Comparison of ENCODE assay signal across 21 mouse cellular contexts in genomic region chr11:8275203-8275602, GRCm38 (mm10).
DNase-seq lines count a peak whose midpoint lies in the region; ATAC-seq and TF ChIP-seq lines count a peak whose summit lies in the region.
"Had no signal": no experiment of that assay in that cellular context is flagged by ENCODE, and none has a peak within 500 bp of the region (broad histone marks: within the 10 kb centered on the region; RNA-seq: fewer than 3 reads in every experiment).

No protein-coding gene starts in this region.

- no peaks in the 10 kb centered on the region for H3K27me3 ChIP-seq in embryonic facial prominence, embryonic 14.5 days (replicated peaks; ENCODE audit: control insufficient read depth, insufficient read depth, low read length)
- no peaks in the 10 kb centered on the region for H3K27me3 ChIP-seq in embryonic facial prominence, embryonic 10.5 days (replicated peaks; ENCODE audit: low read depth, poor library complexity, severe bottlenecking)
- no peaks in the 10 kb centered on the region for H3K27me3 ChIP-seq in hindbrain, postnatal 0 days (ENCODE audit: insufficient read depth, low read length)
- no peaks in the 10 kb centered on the region for H3K27me3 ChIP-seq in hindbrain, embryonic 14.5 days (ENCODE audit: control insufficient read depth, insufficient read depth, low read length)
- no peaks in the 10 kb centered on the region for H3K27me3 ChIP-seq in lung, embryonic 14.5 days (ENCODE audit: insufficient read depth, low read length)
- H3K27me3 ChIP-seq: embryonic facial prominence, embryonic 12.5 days; embryonic facial prominence, embryonic 15.5 days; forebrain, embryonic 12.5 days had no signal

- TF ChIP-seq CTCF in hindbrain, postnatal 0 days (IDR thresholded peaks at IDR 0.05; ENCODE audit: low read depth) = no peak
- no peak for TF ChIP-seq CTCF in lung, embryonic 14.5 days (IDR thresholded peaks at IDR 0.05; ENCODE audit: low read depth)
- no peak for TF ChIP-seq CTCF in brain, embryonic 14.5 days (IDR thresholded peaks at IDR 0.05; ENCODE audit: borderline replicate concordance, extremely low read depth, insufficient read depth, insufficient read length)

- H3K9ac ChIP-seq in embryonic facial prominence, embryonic 14.5 days (ENCODE audit: low read depth, low read length) = no peak overlapping the region
- H3K9ac ChIP-seq in hindbrain, postnatal 0 days (replicated peaks; ENCODE audit: low read length) = no peak overlapping the region
- no peak overlapping the region for H3K9ac ChIP-seq in hindbrain, embryonic 14.5 days
- H3K9ac ChIP-seq in lung, embryonic 14.5 days = no peak overlapping the region
- H3K9ac ChIP-seq: embryonic facial prominence, embryonic 12.5 days; embryonic facial prominence, embryonic 15.5 days; forebrain, embryonic 12.5 days had no signal

- WGBS in embryonic facial prominence, embryonic 14.5 days = 63% methylated on average over 4 of the region's 4 CpGs
- WGBS in embryonic facial prominence, embryonic 10.5 days = 83% methylated on average over 4 of the region's 4 CpGs
- WGBS in hindbrain, postnatal 0 days = 55% methylated on average over 4 of the region's 4 CpGs
- 69% methylated on average over 4 of the region's 4 CpGs for WGBS in hindbrain, embryonic 14.5 days
- WGBS in lung, embryonic 14.5 days = 45% methylated on average over 4 of the region's 4 CpGs

- no peak overlapping the region for H3K4me3 ChIP-seq in embryonic facial prominence, embryonic 14.5 days (ENCODE audit: low read depth, low read length)
- H3K4me3 ChIP-seq in embryonic facial prominence, embryonic 10.5 days = no peak overlapping the region
- H3K4me3 ChIP-seq in hindbrain, postnatal 0 days (ENCODE audit: low read length) = no peak overlapping the region
- H3K4me3 ChIP-seq in hindbrain, embryonic 14.5 days (replicated peaks; ENCODE audit: low read length) = no peak overlapping the region
- H3K4me3 ChIP-seq in lung, embryonic 14.5 days (ENCODE audit: low read depth, low read length) = no peak overlapping the region
- H3K4me3 ChIP-seq: embryonic facial prominence, embryonic 12.5 days; embryonic facial prominence, embryonic 15.5 days; erythroblast, embryonic 14.5 days; forebrain, embryonic 10.5 days; forebrain, embryonic 12.5 days had no signal

- TF ChIP-seq POLR2A in brain, embryonic 14.5 days (IDR thresholded peaks at IDR 0.05; ENCODE audit: borderline replicate concordance, extremely low read depth, insufficient read depth, insufficient read length, poor library complexity, severe bottlenecking) = no peak

- DNase-seq in embryonic facial prominence, embryonic 14.5 days (ENCODE audit: low spot score) = peak; percentile 59
- no peak for DNase-seq in embryonic facial prominence, embryonic 10.5 days (ENCODE audit: low spot score)
- DNase-seq in hindbrain, postnatal 0 days (ENCODE audit: low spot score) = peak; percentile 30
- DNase-seq in hindbrain, embryonic 14.5 days (ENCODE audit: low spot score) = no peak
- peak; percentile 81 for DNase-seq in lung, embryonic 14.5 days
- no peak for DNase-seq in lung, postnatal 25 days (ENCODE audit: low spot score)
- DNase-seq in brain, embryonic 14.5 days (ENCODE audit: low read depth) = peak; percentile 59
- DNase-seq in cerebellum, postnatal 14 days = no peak
- DNase-seq: adrenal gland, adult 2 months; adrenal gland, postnatal 10 days; adrenal gland, postnatal 25 days; cerebellum, adult 11-12 months; cerebellum, adult 2 months; cerebellum, adult 9-10 months; cerebellum, postnatal 36 days had no signal

- H3K9me3 ChIP-seq in embryonic facial prominence, embryonic 14.5 days (ENCODE audit: control insufficient read depth, low read length) = no peaks in the 10 kb centered on the region
- H3K9me3 ChIP-seq in embryonic facial prominence, embryonic 10.5 days = no peaks in the 10 kb centered on the region
- no peaks in the 10 kb centered on the region for H3K9me3 ChIP-seq in hindbrain, postnatal 0 days (ENCODE audit: low read length)
- no peaks in the 10 kb centered on the region for H3K9me3 ChIP-seq in hindbrain, embryonic 14.5 days (ENCODE audit: control insufficient read depth, low read length)
- no peaks in the 10 kb centered on the region for H3K9me3 ChIP-seq in lung, embryonic 14.5 days (ENCODE audit: low read depth, low read length)
- H3K9me3 ChIP-seq: embryonic facial prominence, embryonic 12.5 days; embryonic facial prominence, embryonic 15.5 days; forebrain, embryonic 10.5 days; forebrain, embryonic 12.5 days had no signal

- no peaks in the 10 kb centered on the region for H3K36me3 ChIP-seq in embryonic facial prominence, embryonic 14.5 days (ENCODE audit: control insufficient read depth, insufficient read depth, low read length)
- H3K36me3 ChIP-seq in embryonic facial prominence, embryonic 10.5 days (replicated peaks) = no peaks in the 10 kb centered on the region
- no peaks in the 10 kb centered on the region for H3K36me3 ChIP-seq in hindbrain, postnatal 0 days (ENCODE audit: insufficient read depth, low read length)
- no peaks in the 10 kb centered on the region for H3K36me3 ChIP-seq in hindbrain, embryonic 14.5 days (replicated peaks; ENCODE audit: control insufficient read depth, insufficient read depth)
- no peaks in the 10 kb centered on the region for H3K36me3 ChIP-seq in lung, embryonic 14.5 days (ENCODE audit: insufficient read depth)
- H3K36me3 ChIP-seq: embryonic facial prominence, embryonic 12.5 days; embryonic facial prominence, embryonic 15.5 days; forebrain, embryonic 10.5 days; forebrain, embryonic 12.5 days had no signal

- ATAC-seq in embryonic facial prominence, embryonic 14.5 days (ENCODE audit: low read depth) = no peak
- ATAC-seq in hindbrain, postnatal 0 days = no peak
- ATAC-seq in hindbrain, embryonic 14.5 days (ENCODE audit: low FRiP score) = no peak
- peak; percentile 69 for ATAC-seq in lung, embryonic 14.5 days (ENCODE audit: insufficient read depth)
- ATAC-seq: forebrain, embryonic 16.5 days had no signal

- H3K4me1 ChIP-seq in embryonic facial prominence, embryonic 14.5 days (ENCODE audit: control insufficient read depth, insufficient read depth, low read length) = no peaks in the 10 kb centered on the region
- H3K4me1 ChIP-seq in embryonic facial prominence, embryonic 10.5 days = no peaks in the 10 kb centered on the region
- no peaks in the 10 kb centered on the region for H3K4me1 ChIP-seq in hindbrain, postnatal 0 days (ENCODE audit: insufficient read depth, low read length)
- no peaks in the 10 kb centered on the region for H3K4me1 ChIP-seq in hindbrain, embryonic 14.5 days (replicated peaks; ENCODE audit: control insufficient read depth, insufficient read depth, low read length)
- H3K4me1 ChIP-seq in lung, embryonic 14.5 days (ENCODE audit: insufficient read depth) = no peaks in the 10 kb centered on the region
- H3K4me1 ChIP-seq: embryonic facial prominence, embryonic 12.5 days; embryonic facial prominence, embryonic 15.5 days; forebrain, embryonic 10.5 days; forebrain, embryonic 12.5 days had no signal

- H3K4me2 ChIP-seq in embryonic facial prominence, embryonic 14.5 days (ENCODE audit: low read depth, low read length) = no peak overlapping the region
- H3K4me2 ChIP-seq in hindbrain, postnatal 0 days (ENCODE audit: low read depth, low read length) = no peak overlapping the region
- H3K4me2 ChIP-seq in hindbrain, embryonic 14.5 days (replicated peaks) = no peak overlapping the region
- H3K4me2 ChIP-seq in lung, embryonic 14.5 days = no peak overlapping the region
- H3K4me2 ChIP-seq: embryonic facial prominence, embryonic 12.5 days; embryonic facial prominence, embryonic 15.5 days; forebrain, embryonic 12.5 days had no signal

- no peak overlapping the region for H3K27ac ChIP-seq in embryonic facial prominence, embryonic 14.5 days (replicated peaks; ENCODE audit: low read depth, low read length)
- no peak overlapping the region for H3K27ac ChIP-seq in embryonic facial prominence, embryonic 10.5 days (replicated peaks)
- no peak overlapping the region for H3K27ac ChIP-seq in hindbrain, postnatal 0 days
- H3K27ac ChIP-seq in hindbrain, embryonic 14.5 days = no peak overlapping the region
- no peak overlapping the region for H3K27ac ChIP-seq in lung, embryonic 14.5 days (ENCODE audit: low read depth)
- H3K27ac ChIP-seq: embryonic facial prominence, embryonic 12.5 days; embryonic facial prominence, embryonic 15.5 days; forebrain, embryonic 10.5 days; forebrain, embryonic 12.5 days had no signal

Comparison
In these comparisons a context has a peak if more than half of its experiments do, and no peak if none do; other contexts are left out.
1. DNase-seq: peak in embryonic facial prominence, embryonic 14.5 days (single experiment), hindbrain, postnatal 0 days (single experiment), lung, embryonic 14.5 days (single experiment) and brain, embryonic 14.5 days (single experiment); none in embryonic facial prominence, embryonic 10.5 days (single experiment), hindbrain, embryonic 14.5 days (single experiment), lung, postnatal 25 days (single experiment) and cerebellum, postnatal 14 days (0 of 2).